Comparison of ENCODE assay signal across 7 mouse cellular contexts in genomic region chr16:22266384-22266783, GRCm38 (mm10). TPM values are rescaled to one million over a fixed set of nuclear protein-coding genes. Genes with fewer than 3 reads are reported as not detected.
DNase-seq lines count a peak whose midpoint lies in the region; ATAC-seq and TF ChIP-seq lines count a peak whose summit lies in the region.

No protein-coding gene starts in this region.

- H3K27ac ChIP-seq in forebrain, embryonic 12.5 days, result peak overlapping the region; percentile 98
- H3K27ac ChIP-seq in liver, embryonic 12.5 days, result peak overlapping the region; percentile 68
- H3K27ac ChIP-seq in stomach, postnatal 0 days (replicated peaks), result peak overlapping the region; percentile 79

- no peak for TF ChIP-seq EP300 in stomach, postnatal 0 days (optimal IDR thresholded peaks at IDR 0.05)

- H3K4me2 ChIP-seq in forebrain, embryonic 12.5 days, result peak overlapping the region; percentile 57
- peak overlapping the region; percentile 83 for H3K4me2 ChIP-seq in liver, embryonic 12.5 days
- peak overlapping the region; percentile 57 for H3K4me2 ChIP-seq in stomach, postnatal 0 days (replicated peaks; ENCODE audit: low read depth)

- no peak for ATAC-seq in megakaryocyte, adult 5-6 weeks (ENCODE audit: poor library complexity, severe bottlenecking)
- ATAC-seq in forebrain, embryonic 12.5 days (ENCODE audit: low FRiP score), result peak; percentile 9; the same call in 1 of the 2 replicates
- no peak for ATAC-seq in liver, embryonic 12.5 days
- no peak for ATAC-seq in stomach, postnatal 0 days (ENCODE audit: low FRiP score, low TSS enrichment)

- H3K27me3 ChIP-seq in megakaryocyte, embryonic 14.5 days (replicated peaks), result no peaks in the 10 kb centered on the region
- H3K27me3 ChIP-seq in forebrain, embryonic 12.5 days, result no peaks in the 10 kb centered on the region
- H3K27me3 ChIP-seq in liver, embryonic 12.5 days (replicated peaks), result no peaks in the 10 kb centered on the region
- H3K27me3 ChIP-seq in stomach, postnatal 0 days (ENCODE audit: control insufficient read depth, insufficient read depth, low read length), result no peaks in the 10 kb centered on the region

- 42% methylated on average over 8 of the region's 8 CpGs for WGBS in forebrain, embryonic 12.5 days
- 33% methylated on average over 8 of the region's 8 CpGs for WGBS in liver, embryonic 12.5 days (ENCODE audit: insufficient replicate concordance)
- 20% methylated on average over 8 of the region's 8 CpGs for WGBS in stomach, postnatal 0 days

- H3K9ac ChIP-seq in forebrain, embryonic 12.5 days, result peak overlapping the region; percentile 61
- peak overlapping the region; percentile 72 for H3K9ac ChIP-seq in liver, embryonic 12.5 days
- peak overlapping the region; percentile 63; the same call in 1 of the 2 replicates for H3K9ac ChIP-seq in stomach, postnatal 0 days (ENCODE audit: low read length)

- H3K4me3 ChIP-seq in megakaryocyte, embryonic 14.5 days (replicated peaks), result peak overlapping the region; percentile 96
- H3K4me3 ChIP-seq in forebrain, embryonic 12.5 days (replicated peaks), result peak overlapping the region; percentile 91
- H3K4me3 ChIP-seq in liver, embryonic 12.5 days, result peak overlapping the region; percentile 96
- H3K4me3 ChIP-seq in stomach, postnatal 0 days (ENCODE audit: low read depth, low read length), result peak overlapping the region; percentile 95

- no peak for DNase-seq in stomach, postnatal 0 days (ENCODE audit: low spot score)
- DNase-seq in Muller cell, postnatal 12 days (ENCODE audit: inconsistent ontology term), result no peak
- DNase-seq in adrenal gland, adult 18-20 months (ENCODE audit: low spot score in 2 of 2), result no peak

- TF ChIP-seq CTCF in stomach, postnatal 0 days (IDR thresholded peaks at IDR 0.05; ENCODE audit: low read depth), result no peak

- H3K9me3 ChIP-seq in megakaryocyte, embryonic 14.5 days, result no peaks in the 10 kb centered on the region
- no peaks in the 10 kb centered on the region for H3K9me3 ChIP-seq in forebrain, embryonic 12.5 days
- no peaks in the 10 kb centered on the region for H3K9me3 ChIP-seq in liver, embryonic 12.5 days (replicated peaks)
- H3K9me3 ChIP-seq in stomach, postnatal 0 days (ENCODE audit: control insufficient read depth, low read length), result no peaks in the 10 kb centered on the region

- H3K4me1 ChIP-seq in megakaryocyte, embryonic 14.5 days, result peaks cover 40% of the 10 kb centered on the region
- H3K4me1 ChIP-seq in forebrain, embryonic 12.5 days, result peaks cover 19% of the 10 kb centered on the region
- H3K4me1 ChIP-seq in liver, embryonic 12.5 days, result peaks cover 34% of the 10 kb centered on the region
- no peaks in the 10 kb centered on the region; the same call in none of the 2 replicates for H3K4me1 ChIP-seq in stomach, postnatal 0 days (replicated peaks; ENCODE audit: control insufficient read depth, insufficient read depth)

- H3K36me3 ChIP-seq in megakaryocyte, embryonic 14.5 days (replicated peaks; ENCODE audit: low read length), result peaks cover 2% of the 10 kb centered on the region
- no peaks in the 10 kb centered on the region for H3K36me3 ChIP-seq in forebrain, embryonic 12.5 days (replicated peaks)
- peaks cover 12% of the 10 kb centered on the region; the same call in 1 of the 2 replicates for H3K36me3 ChIP-seq in liver, embryonic 12.5 days
- H3K36me3 ChIP-seq in stomach, postnatal 0 days (ENCODE audit: control insufficient read depth, insufficient read depth, low read length), result no peaks in the 10 kb centered on the region

RNA-seq across cellular contexts. Expression of gene Tra2b, which starts 0.6 kb away (rescaled TPM):
- polyA plus RNA-seq in megakaryocyte, embryonic 14.5 days (2012; ENCODE audit: insufficient read depth, low replicate concordance), result 5.2 and 52.5 TPM in 2 replicates
- 181 and 212 TPM in 2 replicates for total RNA-seq in megakaryocyte, adult 5-6 weeks (2015)
- 310 and 361 TPM in 2 replicates for total RNA-seq in megakaryocyte, adult 5-6 weeks (2017)
- polyA plus RNA-seq in forebrain, embryonic 12.5 days (2016; fragmentation: Nextera tagmentation; extraction: Ambion mirVana), result 465 and 492 TPM in 2 replicates
- 239 and 249 TPM in 2 replicates for polyA plus RNA-seq in liver, embryonic 12.5 days (2016; fragmentation: Nextera tagmentation; extraction: Ambion mirVana)
- polyA plus RNA-seq in stomach, postnatal 0 days (2015; fragmentation: Nextera tagmentation; extraction: Ambion mirVana), result 144 and 152 TPM in 2 replicates
- total RNA-seq in adrenal gland, adult 18-20 months (2021), result 100 to 1,000 TPM; 107 to 116 TPM
